Mouse (Mus musculus) CH12.LX (cell line): ENCODE results near the gene Rptor. TPM values are rescaled to one million over a fixed set of nuclear protein-coding genes. Genes with fewer than 3 reads are reported as not detected.

Experiments
- DNase-seq: peaks from one replicate; pipeline ENCODE4 v3.0.0-alpha.2; 2013; ENCODE audit errors: extremely low read depth
- H3K27ac ChIP-seq: 2 replicates; pipeline ENCODE4 v1.5.1; 2012; ENCODE audit warnings: low read depth, mild to moderate bottlenecking, control low read depth, moderate library complexity; ENCODE audit not compliant: insufficient read depth
- H3K27me3 ChIP-seq: replicated peaks from 2 replicates; pipeline ENCODE3; 2012; ENCODE audit warnings: inconsistent platforms
- H3K36me3 ChIP-seq, 2 experiments: replicated peaks in 1 of 2; 2 replicates each; pipeline versions ENCODE3 to v1.6.1; 2012; ENCODE audit warnings: inconsistent platforms in 1 of 2, low read length in 1 of 2, mild to moderate bottlenecking in 1 of 2, mixed read lengths in 1 of 2, moderate library complexity in 1 of 2; ENCODE audit not compliant: control insufficient read depth in 1 of 2, insufficient read depth in 1 of 2
- H3K4me1 ChIP-seq, 2 experiments: 2 replicates each; pipeline ENCODE4 v1.6.1; 2012; ENCODE audit warnings: inconsistent platforms in 1 of 2, moderate library complexity in 1 of 2; ENCODE audit not compliant: insufficient read depth in 2 of 2, control insufficient read depth in 1 of 2
- H3K4me2 ChIP-seq: 2 replicates; pipeline ENCODE4 v1.6.1; 2012; ENCODE audit warnings: low read depth, mild to moderate bottlenecking, control low read depth; ENCODE audit not compliant: poor library complexity, insufficient read depth, severe bottlenecking
- H3K4me3 ChIP-seq, 3 experiments: fragments of 150-350 bp in 1 of 3; sonication (generic) in 1 of 3; replicated peaks in 1 of 3; 2 replicates each; pipeline versions ENCODE3 to v1.5.1; 2011 to 2012; ENCODE audit warnings: low read depth in 2 of 3, low read length in 2 of 3, mild to moderate bottlenecking in 2 of 3, moderate library complexity in 2 of 3, control low read depth in 1 of 3, improper control_type of control experiment in 1 of 3, inconsistent platforms in 1 of 3, mixed read lengths in 1 of 3; ENCODE audit not compliant: poor library complexity in 1 of 3
- H3K79me2 ChIP-seq: replicated peaks from 2 replicates; pipeline ENCODE4 v1.6.1; 2012; ENCODE audit warnings: mild to moderate bottlenecking, moderate library complexity; ENCODE audit not compliant: control insufficient read depth, poor library complexity, insufficient read depth, severe bottlenecking; ENCODE audit errors: extremely low read depth
- H3K9ac ChIP-seq: 2 replicates; pipeline ENCODE4 v1.6.1; 2012; ENCODE audit warnings: low read depth, mild to moderate bottlenecking, control low read depth, moderate library complexity; ENCODE audit not compliant: insufficient read depth
- H3K9me3 ChIP-seq: replicated peaks from 2 replicates; pipeline ENCODE3; 2012; ENCODE audit warnings: low read length, inconsistent platforms, mixed read lengths
- CHD2 ChIP-seq: IDR thresholded peaks from 2 replicates; pipeline ENCODE4 v1.6.1; 2011; ENCODE audit warnings: low read length, improper control_type of control experiment
- CTCF ChIP-seq, 2 experiments: IDR thresholded peaks in 1 of 2; conservative IDR thresholded peaks in 1 of 2; 2 replicates each; pipeline ENCODE4 v1.5.1; 2011 to 2012; ENCODE audit warnings: low read depth in 2 of 2, low read length in 2 of 2, improper control_type of control experiment in 1 of 2, inconsistent platforms in 1 of 2, mild to moderate bottlenecking in 1 of 2, moderate library complexity in 1 of 2
- E2F4 ChIP-seq: IDR thresholded peaks from 2 replicates; pipeline ENCODE4 v1.6.1; 2011; ENCODE audit warnings: low read depth, low read length, improper control_type of control experiment; ENCODE audit not compliant: insufficient replicate concordance
- EP300 ChIP-seq: IDR thresholded peaks from 2 replicates; pipeline ENCODE4 v1.6.1; 2011; ENCODE audit warnings: low read length, improper control_type of control experiment
- ETS1 ChIP-seq: conservative IDR thresholded peaks from 2 replicates; pipeline ENCODE4 v1.6.1; 2012; ENCODE audit warnings: low read depth, mild to moderate bottlenecking, inconsistent platforms, low read length, improper control_type of control experiment, moderate library complexity
- GABPA ChIP-seq: IDR thresholded peaks from 2 replicates; pipeline ENCODE4 v1.6.1; 2012; ENCODE audit warnings: low read depth, low read length, improper control_type of control experiment, inconsistent platforms; ENCODE audit not compliant: insufficient replicate concordance
- IRF4 ChIP-seq: IDR thresholded peaks from 2 replicates; pipeline ENCODE4 v1.6.1; 2014; ENCODE audit warnings: low read depth, mild to moderate bottlenecking, inconsistent platforms, low read length, improper control_type of control experiment
- JUN ChIP-seq: IDR thresholded peaks from 2 replicates; pipeline ENCODE4 v1.6.1; 2011; ENCODE audit warnings: low read depth, mild to moderate bottlenecking, low read length, improper control_type of control experiment, moderate library complexity; ENCODE audit not compliant: insufficient read depth
- KAT2A ChIP-seq: IDR thresholded peaks from 2 replicates; pipeline ENCODE4 v1.6.1; 2012; ENCODE audit warnings: low read length, improper control_type of control experiment, inconsistent platforms; ENCODE audit not compliant: insufficient replicate concordance
- MAFK ChIP-seq: IDR thresholded peaks from 2 replicates; pipeline ENCODE4 v1.6.1; 2011; ENCODE audit warnings: low read length, improper control_type of control experiment; ENCODE audit not compliant: insufficient replicate concordance
- MAX ChIP-seq: IDR thresholded peaks from 2 replicates; pipeline ENCODE4 v1.6.1; 2011; ENCODE audit warnings: low read length, improper control_type of control experiment
- MEF2A ChIP-seq: IDR thresholded peaks from 2 replicates; pipeline ENCODE4 v1.6.1; 2014; ENCODE audit warnings: low read depth, mild to moderate bottlenecking, inconsistent platforms, low read length, improper control_type of control experiment, borderline replicate concordance
- MXI1 ChIP-seq: IDR thresholded peaks from 2 replicates; pipeline ENCODE4 v1.6.1; 2011; ENCODE audit warnings: mild to moderate bottlenecking, low read depth, low read length, improper control_type of control experiment
- POLR2AphosphoS2 ChIP-seq: IDR thresholded peaks from 2 replicates; pipeline ENCODE4 v1.6.1; 2011; ENCODE audit warnings: low read depth, low read length, improper control_type of control experiment
- SMC3 ChIP-seq: IDR thresholded peaks from 2 replicates; pipeline ENCODE4 v1.6.1; 2011; ENCODE audit warnings: low read depth, low read length, improper control_type of control experiment
- TBP ChIP-seq: conservative IDR thresholded peaks from 2 replicates; pipeline ENCODE4 v1.6.1; 2011; ENCODE audit warnings: low read depth, low read length, improper control_type of control experiment
- UBTF ChIP-seq: IDR thresholded peaks from 2 replicates; pipeline ENCODE4 v1.6.1; 2012; ENCODE audit warnings: low read depth, mild to moderate bottlenecking, inconsistent platforms, low read length, improper control_type of control experiment, moderate library complexity
- USF2 ChIP-seq: conservative IDR thresholded peaks from 2 replicates; pipeline ENCODE4 v1.6.1; 2011; ENCODE audit warnings: low read depth, low read length, improper control_type of control experiment
- ZC3H11A ChIP-seq: IDR thresholded peaks from 2 replicates; pipeline ENCODE4 v1.6.1; 2012; ENCODE audit warnings: low read depth, mild to moderate bottlenecking, inconsistent platforms, low read length, improper control_type of control experiment
- ZNF384 ChIP-seq: IDR thresholded peaks from 2 replicates; pipeline ENCODE4 v1.6.1; 2012; ENCODE audit warnings: low read depth, low read length, improper control_type of control experiment, inconsistent platforms
- dilution Hi-C: fragments of 300-500 bp; cut with MboI; formaldehyde crosslinking; loops from 2 replicates; pipeline ENCODE4 v1.14.3; 2020; ENCODE audit warnings: low sequenced_read_pairs; ENCODE audit not compliant: extremely low pct_unique_long_range_greater_than_20kb, extremely low pct_ligation_motif_present
- in situ Hi-C: fragments of 300-500 bp; cut with MboI; formaldehyde crosslinking; loops from 3 replicates; pipeline ENCODE4 v1.14.3; 2019; ENCODE audit warnings: low sequenced_read_pairs, low pct_ligation_motif_present, low pct_unique_long_range_greater_than_20kb, mixed read lengths
- polyA plus RNA-seq: library from polyadenylated mRNA; unstranded; fragments of >175 nt; gene quantifications from 2 replicates; pipeline ENCODE4 v1.2.1, GENCODE M21; 2012; ENCODE audit warnings: low read depth; ENCODE audit not compliant: insufficient read length
- total RNA-seq, 2 experiments: library from RNA; depleted of rRNA; stranded (reverse); fragments of 300-350 nt in 1 of 2; fragments of >200 nt in 1 of 2; gene quantifications; 2 replicates each; pipeline ENCODE4 v1.2.3; 2012 to 2014

Gene Rptor
- total and polyA plus RNA-seq, 3 experiments = 10.3 to 33.1 (median 26.7) TPM

DNA sequence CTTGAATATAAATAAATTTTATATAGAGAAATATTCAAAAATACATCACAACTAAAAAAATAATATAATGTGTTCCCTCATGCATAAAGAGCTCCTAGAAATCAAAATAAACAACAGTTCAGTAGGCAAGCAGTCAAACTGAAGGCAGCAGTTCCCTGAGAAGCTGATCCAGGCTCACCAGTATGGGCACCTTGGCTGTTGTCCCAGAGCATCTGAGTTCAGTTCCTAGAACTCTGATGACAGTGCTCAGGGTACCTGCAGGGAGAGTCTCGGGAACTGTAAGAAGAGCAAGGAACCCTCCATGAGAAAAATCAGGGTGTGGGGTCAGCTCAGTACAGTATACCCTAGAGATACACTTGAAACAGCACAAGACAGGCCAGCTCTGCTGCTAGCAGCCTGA, 235.1 kb downstream of the Rptor start:
- H3K27me3 ChIP-seq = no peaks in the 10 kb centered on the region
- H3K27ac ChIP-seq = no peak overlapping the region
- peaks cover 17 to 71% of the 10 kb centered on the region in 2 experiments for H3K36me3 ChIP-seq
- TF ChIP-seq EP300 = no peak
- TF ChIP-seq POLR2AphosphoS2 = no peak
- no peak for TF ChIP-seq ZC3H11A
- TF ChIP-seq MXI1 = no peak
- TF ChIP-seq CTCF (conservative IDR thresholded peaks at IDR 0.05 in 1 of 2, IDR thresholded peaks at IDR 0.05 in 1 of 2; ENCODE audit: low read depth in 2 of 2, low read length in 2 of 2) = no peak
- no peak for TF ChIP-seq JUN
- no peak for TF ChIP-seq ZNF384
- TF ChIP-seq SMC3 = no peak
- TF ChIP-seq KAT2A = no peak
- no peak for TF ChIP-seq E2F4
- DNase-seq = no peak
- no peaks in the 10 kb centered on the region for H3K4me1 ChIP-seq
- no peak overlapping the region for H3K9ac ChIP-seq
- no peak overlapping the region for H3K4me2 ChIP-seq
- no peaks in the 10 kb centered on the region for H3K79me2 ChIP-seq
- dilution Hi-C loops = no loop called here
- in situ Hi-C loops = no loop called here
- no peak overlapping the region for H3K4me3 ChIP-seq
- H3K9me3 ChIP-seq = no peaks in the 10 kb centered on the region

DNA sequence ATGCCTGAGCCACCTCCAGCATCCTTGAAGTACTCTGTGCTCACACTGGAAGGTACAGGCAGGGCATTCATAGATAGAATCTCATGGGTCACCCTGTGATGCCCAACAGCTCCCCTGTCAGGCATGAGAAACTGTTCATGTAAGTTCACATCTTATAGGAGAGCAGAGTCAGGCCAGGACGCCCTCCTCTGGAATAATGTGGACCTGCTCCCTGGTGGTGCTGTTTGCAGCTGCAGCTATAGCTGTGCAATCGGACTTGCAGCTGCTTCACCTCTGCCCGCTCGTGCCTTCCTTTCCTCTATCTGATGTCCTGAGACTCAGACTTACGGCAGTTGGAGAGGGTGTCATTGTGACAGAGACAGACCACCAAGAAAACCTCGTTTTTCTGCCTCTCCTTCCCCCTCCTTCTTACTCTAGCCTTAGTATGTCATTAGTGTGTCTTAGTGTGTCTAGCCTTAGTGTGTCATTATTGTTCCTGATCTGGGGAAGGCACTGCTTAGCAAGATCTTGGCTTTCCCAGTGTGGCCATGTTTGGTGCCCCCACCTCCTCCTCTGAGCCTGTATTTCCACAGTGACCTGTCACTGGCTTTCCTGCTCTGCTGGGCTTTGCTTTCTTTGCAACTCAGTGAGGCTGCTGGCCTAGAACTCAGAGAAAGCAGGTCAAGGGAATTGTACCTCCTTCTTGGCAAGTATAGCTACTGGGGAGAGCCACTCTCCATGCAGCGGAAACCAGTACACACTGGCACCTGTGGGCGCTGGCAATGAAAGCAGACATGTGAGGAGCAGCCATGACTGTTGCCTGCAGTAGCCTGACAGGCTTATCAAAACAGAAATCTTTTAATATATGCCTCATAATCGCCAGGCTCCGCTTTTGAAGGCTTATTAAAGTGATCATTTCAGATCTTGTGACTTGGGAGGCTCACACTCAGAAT, 237.0 kb downstream of the Rptor start:
- Histone ChIP-seq H3K27ac (no peak overlapping the region), H3K36me3 (peaks cover 27 to 80% of the 10 kb centered on the region in 2 experiments), H3K4me3 (no peak overlapping the region), H3K4me1 (no peaks in the 10 kb centered on the region), H3K4me2 (no peak overlapping the region), H3K79me2 (no peaks in the 10 kb centered on the region), H3K27me3 (no peaks in the 10 kb centered on the region), H3K9ac (no peak overlapping the region), H3K9me3 (no peaks in the 10 kb centered on the region)
- dilution Hi-C loops (no loop called here), in situ Hi-C loops (no loop called here)
- DNase-seq = no peak
- no peak for TF ChIP-seq SMC3
- TF ChIP-seq CTCF (conservative IDR thresholded peaks at IDR 0.05 in 1 of 2, IDR thresholded peaks at IDR 0.05 in 1 of 2; ENCODE audit: low read depth in 2 of 2, low read length in 2 of 2) = peak in 1 of 2 experiments; percentile 27; a peak in 2 of 4 replicates

DNA sequence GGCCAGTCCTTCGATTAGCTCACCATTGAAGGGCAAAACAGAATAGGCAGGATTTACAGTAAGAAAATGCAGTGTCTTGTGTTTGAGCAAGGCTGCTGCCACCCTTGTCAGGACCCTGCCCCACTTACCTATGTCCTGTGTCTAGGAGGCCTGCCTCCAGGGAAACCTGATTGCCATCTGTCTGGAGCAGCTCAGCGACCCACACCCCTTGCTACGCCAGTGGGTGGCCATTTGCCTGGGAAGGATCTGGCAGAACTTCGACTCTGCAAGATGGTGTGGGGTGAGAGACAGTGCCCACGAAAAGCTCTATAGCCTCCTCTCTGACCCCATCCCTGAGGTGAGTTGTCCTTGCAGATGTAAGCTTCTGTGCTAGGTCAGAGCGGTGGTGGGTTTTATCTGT, 243.9 kb downstream of the Rptor start:
- no peak for DNase-seq
- peaks cover 58 to 89% of the 10 kb centered on the region in 2 experiments for H3K36me3 ChIP-seq
- in situ Hi-C loops = no loop called here
- no peak for TF ChIP-seq TBP
- TF ChIP-seq JUN = no peak
- TF ChIP-seq ETS1 = no peak
- TF ChIP-seq CHD2 = no peak
- TF ChIP-seq UBTF = no peak
- TF ChIP-seq IRF4 = no peak
- TF ChIP-seq KAT2A = no peak
- TF ChIP-seq MEF2A = no peak
- no peak for TF ChIP-seq MAX
- no peak for TF ChIP-seq GABPA
- no peak for TF ChIP-seq USF2
- no peak for TF ChIP-seq MAFK
- H3K4me2 ChIP-seq = no peak overlapping the region
- H3K9me3 ChIP-seq = no peaks in the 10 kb centered on the region
- no peaks in the 10 kb centered on the region for H3K27me3 ChIP-seq
- H3K4me1 ChIP-seq = peaks cover 0 to 12% of the 10 kb centered on the region in 2 experiments; a peak in 1 of 4 replicates
- no peak overlapping the region for H3K9ac ChIP-seq
- H3K27ac ChIP-seq = no peak overlapping the region
- H3K79me2 ChIP-seq = no peaks in the 10 kb centered on the region
- dilution Hi-C loops = no loop called here
- no peak overlapping the region for H3K4me3 ChIP-seq
